ENCODE assay signal across 8 mouse cellular contexts in genomic region chr12:51866226-51866910, GRCm38 (mm10). TPM values are rescaled to one million over a fixed set of nuclear protein-coding genes. Genes with fewer than 3 reads are reported as not detected.
DNase-seq lines count a peak whose midpoint lies in the region; ATAC-seq and TF ChIP-seq lines count a peak whose summit lies in the region.

No protein-coding gene starts in this region.

- no peak overlapping the region for H3K4me3 ChIP-seq in testis, adult 2 months (ENCODE audit: control insufficient read depth, low read depth, low read length)
- no peak overlapping the region for H3K4me3 ChIP-seq in heart, postnatal 0 days (ENCODE audit: low read depth, low read length)
- no peak overlapping the region for H3K4me3 ChIP-seq in stomach, postnatal 0 days (ENCODE audit: low read depth, low read length)

- H3K36me3 ChIP-seq in testis, adult 2 months (ENCODE audit: control insufficient read depth, insufficient read depth, low read length) = no peaks in the 10 kb centered on the region
- H3K36me3 ChIP-seq in heart, postnatal 0 days (replicated peaks; ENCODE audit: control insufficient read depth, insufficient read depth, low read length) = no peaks in the 10 kb centered on the region
- H3K36me3 ChIP-seq in stomach, postnatal 0 days (ENCODE audit: control insufficient read depth, insufficient read depth, low read length) = no peaks in the 10 kb centered on the region

- no peak overlapping the region for H3K4me2 ChIP-seq in heart, postnatal 0 days (ENCODE audit: low read depth, low read length)
- H3K4me2 ChIP-seq in stomach, postnatal 0 days (replicated peaks; ENCODE audit: low read depth) = no peak overlapping the region

- H3K4me1 ChIP-seq in testis, adult 2 months (ENCODE audit: control insufficient read depth, insufficient read depth, low read length) = no peaks in the 10 kb centered on the region; the same call in 1 of the 2 replicates
- peaks cover 19% of the 10 kb centered on the region for H3K4me1 ChIP-seq in heart, postnatal 0 days (ENCODE audit: control insufficient read depth, insufficient read depth)
- 0 out of 2 replicates have a peak, but pooled peaks cover 2% of the 10 kb centered on the region for H3K4me1 ChIP-seq in stomach, postnatal 0 days (replicated peaks; ENCODE audit: control insufficient read depth, insufficient read depth)

- TF ChIP-seq EP300 in heart, postnatal 0 days (IDR thresholded peaks at IDR 0.05; ENCODE audit: low read depth) = no peak
- TF ChIP-seq EP300 in stomach, postnatal 0 days (optimal IDR thresholded peaks at IDR 0.05) = no peak

- no peaks in the 10 kb centered on the region for H3K27me3 ChIP-seq in testis, adult 2 months (ENCODE audit: control insufficient read depth, insufficient read depth, low read length)
- H3K27me3 ChIP-seq in heart, postnatal 0 days (ENCODE audit: control insufficient read depth, insufficient read depth, low read length) = no peaks in the 10 kb centered on the region
- H3K27me3 ChIP-seq in stomach, postnatal 0 days (ENCODE audit: control insufficient read depth, insufficient read depth, low read length) = no peaks in the 10 kb centered on the region

- H3K9me3 ChIP-seq in heart, postnatal 0 days (replicated peaks; ENCODE audit: control insufficient read depth, low read length) = no peaks in the 10 kb centered on the region
- H3K9me3 ChIP-seq in stomach, postnatal 0 days (ENCODE audit: control insufficient read depth, low read length) = no peaks in the 10 kb centered on the region

- no peak for TF ChIP-seq CTCF in testis, adult 2 months (IDR thresholded peaks at IDR 0.05; ENCODE audit: control insufficient read depth, insufficient read depth, insufficient replicate concordance, low read depth, low read length)
- no peak for TF ChIP-seq CTCF in heart, postnatal 0 days (IDR thresholded peaks at IDR 0.05; ENCODE audit: low read depth)
- no peak for TF ChIP-seq CTCF in stomach, postnatal 0 days (IDR thresholded peaks at IDR 0.05; ENCODE audit: low read depth)

- H3K27ac ChIP-seq in testis, adult 2 months (ENCODE audit: control insufficient read depth, insufficient read depth, low read depth, low read length) = peak overlapping the region; percentile 10; the same call in 1 of the 2 replicates
- H3K27ac ChIP-seq in heart, postnatal 0 days (ENCODE audit: low read depth) = peak overlapping the region; percentile 44
- H3K27ac ChIP-seq in stomach, postnatal 0 days (replicated peaks) = peak overlapping the region; percentile 88

- TF ChIP-seq POLR2A in testis, adult 2 months (IDR thresholded peaks at IDR 0.05; ENCODE audit: control insufficient read depth, low read depth, low read length) = no peak

- peak; percentile 76 for DNase-seq in adrenal gland, adult 2 months
- no peak for DNase-seq in adrenal gland, postnatal 4 days (ENCODE audit: low spot score in 2 of 2)
- no peak for DNase-seq in testis, postnatal 10 days (ENCODE audit: low spot score)
- no peak for DNase-seq in heart, postnatal 0 days (ENCODE audit: low spot score)
- DNase-seq in lung, postnatal 25 days (ENCODE audit: low spot score) = peak; percentile 75
- DNase-seq in stomach, postnatal 0 days (ENCODE audit: low spot score) = no peak
- no peak for DNase-seq in frontal cortex, postnatal 36 days (ENCODE audit: low spot score in 2 of 2)

- WGBS in heart, postnatal 0 days = 63% methylated on average over 13 of the region's 13 CpGs
- WGBS in stomach, postnatal 0 days = 48% methylated on average over 13 of the region's 13 CpGs

- ATAC-seq in heart, postnatal 0 days (ENCODE audit: insufficient read depth, low read depth) = no peak
- no peak for ATAC-seq in stomach, postnatal 0 days (ENCODE audit: low FRiP score, low TSS enrichment)

- H3K9ac ChIP-seq in heart, postnatal 0 days (replicated peaks; ENCODE audit: low read depth, low read length) = no peak overlapping the region
- no peak overlapping the region for H3K9ac ChIP-seq in stomach, postnatal 0 days (ENCODE audit: low read length)

RNA-seq across cellular contexts. Expression of gene Hectd1, which starts 37.0 kb away (rescaled TPM):
- 10 to 100 TPM; 70.7 to 81.7 TPM for total RNA-seq in adrenal gland, adult 2 months (2021)
- polyA plus RNA-seq in adrenal gland, adult 2 months (2012; rRNA removed) = 6.3 and 8.0 TPM in 2 replicates
- 100 to 1,000 TPM in 1 of 2 experiments, 10 to 100 TPM in 1; 93.9 to 102 TPM for total RNA-seq in adrenal gland, postnatal 4 days (2021)
- 11.4 and 13.4 TPM in 2 replicates for polyA plus RNA-seq in testis, adult 2 months (2012; rRNA removed)
- total RNA-seq in heart, postnatal 0 days (2014; rRNA removed; ENCODE audit: low replicate concordance) = 71.1 and 72.3 TPM in 2 replicates
- polyA plus RNA-seq in heart, postnatal 0 days (2015; fragmentation: Nextera tagmentation; extraction: Ambion mirVana) = 24.3 and 27.1 TPM in 2 replicates
- 24.7 and 25.2 TPM in 2 replicates for polyA plus RNA-seq in stomach, postnatal 0 days (2015; fragmentation: Nextera tagmentation; extraction: Ambion mirVana)

Comparison
In these comparisons a context has a peak if more than half of its experiments do, and no peak if none do; other contexts are left out.
1. DNase-seq: peak in adrenal gland, adult 2 months (single experiment) and lung, postnatal 25 days (single experiment); none in adrenal gland, postnatal 4 days (0 of 2), testis, postnatal 10 days (single experiment), heart, postnatal 0 days (single experiment), stomach, postnatal 0 days (single experiment) and frontal cortex, postnatal 36 days (0 of 2).
2. H3K27ac ChIP-seq: peak in every context shown above with its lines; median percentile 88 in stomach, postnatal 0 days; 44 in heart, postnatal 0 days; 10 in testis, adult 2 months.